Mouse (Mus musculus) v-Abl transformed pro-B cells (cell line): ENCODE results near the gene Xdh.

Experiments
- in situ Hi-C, 2 experiments: fragments of 400-800 bp; cut with MboI; formaldehyde crosslinking; loops; one replicate each; pipeline ENCODE4 v1.15.1; 2025; ENCODE audit not compliant: unreplicated experiment in 2 of 2

Gene Xdh

GRCm38 (mm10) chr17:73944661-73945060 lies 5.3 kb downstream of the Xdh start:
- in situ Hi-C loops, result no loop called here

DNA sequence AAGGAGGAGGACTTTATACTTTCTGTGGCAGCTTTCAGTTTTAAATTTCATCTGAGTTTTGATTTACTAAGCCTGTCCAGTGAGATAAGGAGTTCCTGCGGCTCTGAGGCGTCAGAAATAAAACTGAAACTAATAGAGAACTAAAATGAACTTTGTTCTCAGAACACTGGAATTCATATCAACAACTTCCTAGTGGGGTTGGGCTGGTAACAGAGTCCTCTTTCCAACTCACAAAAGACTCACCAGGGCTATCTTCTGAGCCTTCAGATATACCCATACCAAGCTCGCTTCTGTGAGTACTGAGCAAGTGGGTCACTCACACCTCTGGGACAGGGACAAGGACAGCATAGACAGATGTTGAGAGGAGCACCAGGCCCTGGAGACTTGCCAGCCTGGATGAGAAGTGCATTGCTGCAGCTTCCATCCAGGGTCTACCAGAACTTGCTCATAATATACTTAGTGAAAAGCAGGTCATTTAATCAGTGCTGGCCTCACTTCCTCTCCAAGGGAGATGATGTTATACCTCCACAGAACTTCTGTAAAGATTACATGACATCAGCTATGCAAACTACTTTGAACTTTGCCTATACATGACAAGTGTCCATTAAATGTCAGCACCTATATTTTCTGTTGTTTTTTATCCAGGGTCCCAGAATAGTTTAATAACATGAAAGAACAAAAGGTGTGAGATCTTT lies 7.6 kb downstream of the Xdh start:
- in situ Hi-C loops, result no loop called here

DNA sequence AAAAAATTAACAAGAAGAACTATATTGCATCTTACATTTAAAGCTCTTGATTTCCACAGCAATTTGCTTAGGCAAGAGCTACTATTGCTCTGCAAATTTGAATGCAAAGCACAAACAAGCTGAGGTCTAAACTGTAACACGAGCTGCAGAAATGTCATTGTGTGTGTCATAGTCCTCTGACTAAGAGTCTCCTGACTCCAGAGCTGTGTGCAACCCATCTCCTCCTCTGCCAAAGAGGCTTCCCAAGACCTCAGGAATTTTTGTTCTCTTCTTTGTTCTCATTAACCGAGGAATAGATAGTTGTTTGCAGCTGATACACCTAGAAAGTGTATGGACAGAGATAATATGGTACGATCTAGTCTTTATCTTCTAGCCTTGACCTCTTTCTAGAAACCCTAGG lies 8.2 kb downstream of the Xdh start:
- in situ Hi-C loops, result no loop called here

DNA sequence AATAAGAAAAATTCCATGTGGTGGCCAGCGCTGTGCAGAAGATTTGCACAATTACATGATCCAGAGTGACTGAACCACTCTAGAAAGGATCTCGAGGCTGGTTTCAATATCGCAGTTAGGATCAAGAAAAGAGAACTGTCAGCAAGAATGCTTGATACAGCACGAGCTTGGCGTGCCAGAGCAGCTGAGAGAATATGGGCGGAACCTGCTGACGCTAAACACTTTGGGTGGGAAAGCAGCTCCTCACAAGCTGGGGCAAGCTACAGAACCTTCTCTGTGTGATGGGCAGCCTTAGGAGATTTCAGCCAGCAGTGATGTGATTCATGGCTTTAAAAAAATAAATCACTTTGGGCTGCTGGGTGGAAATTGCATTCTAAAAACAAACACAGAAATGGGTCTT lies 12.9 kb downstream of the Xdh start:
- in situ Hi-C loops, result no loop called here

- in situ Hi-C loops, result no loop called here
Observed at GRCm38 (mm10) chr17:73935163-73935562, 14.8 kb downstream of the Xdh start.

- in situ Hi-C loops, result no loop called here
Observed at GRCm38 (mm10) chr17:73934281-73934680, 15.7 kb downstream of the Xdh start.

GRCm38 (mm10) chr17:73933616-73934015 lies 16.4 kb downstream of the Xdh start:
- in situ Hi-C loops, result no loop called here

DNA sequence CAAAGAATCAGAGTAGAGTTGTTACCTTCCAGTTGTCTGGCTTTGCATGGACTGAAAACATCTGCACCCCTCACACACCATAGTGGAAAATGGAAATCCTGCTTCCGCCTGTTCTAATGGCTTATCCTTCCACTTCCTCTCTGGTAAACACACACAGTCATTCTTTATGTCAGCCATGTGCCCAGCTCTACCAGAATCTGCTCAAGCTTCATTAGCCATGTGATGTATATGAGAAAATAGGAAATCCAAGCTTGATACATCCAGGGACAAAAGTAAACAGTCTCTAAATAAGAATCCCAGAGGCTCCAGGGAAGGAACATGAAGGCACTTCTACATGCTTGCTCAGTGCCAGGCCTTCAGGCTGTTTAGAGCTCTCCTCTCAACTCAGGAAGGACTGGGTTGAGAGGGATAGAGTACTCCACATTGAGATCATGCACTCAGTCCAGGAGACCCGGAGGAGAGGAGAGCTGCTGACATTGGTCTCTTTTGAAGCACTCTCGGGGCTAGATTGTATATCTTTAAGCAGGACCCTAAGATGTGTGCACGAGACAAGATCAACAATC lies 17.4 kb downstream of the Xdh start:
- in situ Hi-C loops, result no loop called here

GRCm38 (mm10) chr17:73919520-73919919 lies 30.5 kb downstream of the Xdh start:
- in situ Hi-C loops, result no loop called here

DNA sequence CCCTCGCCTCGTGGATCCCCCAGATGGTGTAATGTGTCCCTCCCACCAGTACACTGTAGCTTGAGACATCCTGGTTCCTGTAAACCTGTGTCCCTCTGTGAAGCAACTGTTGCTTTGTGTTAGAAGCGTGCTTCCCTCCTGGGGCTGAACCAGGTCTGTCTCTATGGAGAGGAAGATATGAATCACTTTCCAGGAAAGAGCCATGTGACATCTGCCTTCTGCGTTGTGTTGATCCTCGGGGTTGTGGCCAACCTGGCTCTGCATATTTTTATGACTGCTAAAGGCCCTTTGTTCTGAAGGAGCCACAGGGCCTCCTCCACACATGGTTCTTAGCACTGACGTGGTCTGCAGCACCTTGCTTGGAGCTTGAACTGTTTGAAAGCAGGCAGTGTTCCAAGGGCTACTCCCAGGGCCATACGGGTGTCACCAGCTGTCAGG lies 31.0 kb downstream of the Xdh start:
- in situ Hi-C loops, result no loop called here

DNA sequence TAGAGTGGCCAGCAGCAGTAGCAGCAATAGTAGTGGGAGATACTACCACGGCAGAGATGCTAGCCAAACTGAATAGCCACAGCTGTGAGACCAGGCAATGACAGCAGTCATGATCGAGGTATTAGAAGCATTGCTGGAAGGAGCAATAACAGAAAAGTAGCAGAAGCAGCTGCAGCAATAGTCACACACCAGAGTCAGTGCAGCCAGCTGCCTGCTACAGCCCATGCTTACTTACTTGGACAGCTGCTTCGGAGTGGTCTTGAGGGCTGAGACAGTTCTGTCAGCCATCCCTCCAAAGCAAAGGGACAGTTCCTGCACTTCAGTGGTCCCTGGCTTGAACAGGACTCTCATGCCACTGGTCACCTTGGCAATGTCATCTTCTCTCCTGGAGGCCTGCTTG lies 31.9 kb downstream of the Xdh start:
- in situ Hi-C loops, result no loop called here

DNA sequence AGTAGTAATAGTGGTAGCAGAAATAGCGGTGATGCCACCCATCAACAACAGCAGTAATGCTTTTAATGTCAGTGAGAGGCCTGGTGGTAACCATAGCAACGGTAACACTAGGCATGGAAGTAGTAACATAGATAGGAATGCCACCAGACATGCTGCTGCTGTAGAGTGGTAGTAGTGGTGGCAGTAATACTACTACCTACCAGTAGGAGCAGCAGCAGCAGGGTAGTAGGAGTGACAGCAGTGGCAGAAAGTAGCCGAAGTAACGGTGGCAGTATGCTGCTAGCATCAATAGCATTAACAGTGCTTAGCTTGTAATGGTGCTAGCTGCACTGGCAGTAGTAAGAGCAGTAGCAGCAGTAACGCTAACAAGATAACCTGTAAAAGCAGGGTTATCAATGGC lies 32.3 kb downstream of the Xdh start:
- in situ Hi-C loops, result no loop called here

- in situ Hi-C loops, result no loop called here
Observed at GRCm38 (mm10) chr17:73914730-73915129, 35.3 kb downstream of the Xdh start.

DNA sequence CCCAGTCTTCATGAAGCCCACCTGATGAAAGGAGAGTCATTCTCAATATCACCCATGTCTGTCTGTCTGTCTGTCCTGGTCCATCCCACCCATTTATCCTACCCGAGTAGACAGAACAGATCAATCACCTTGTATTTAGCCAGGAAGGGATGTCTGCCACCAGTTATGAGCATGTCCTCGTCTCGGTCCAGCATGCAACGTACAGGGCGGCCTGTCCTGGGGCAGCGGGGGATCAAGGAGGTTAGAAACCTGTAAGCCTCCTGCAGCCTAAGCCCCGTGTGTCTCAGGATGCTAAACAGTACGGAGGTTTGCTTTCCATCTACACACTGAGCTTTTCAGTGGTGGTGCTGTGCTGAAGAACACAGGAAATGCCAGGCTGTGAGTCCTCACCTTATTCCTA lies 43.9 kb downstream of the Xdh start:
- in situ Hi-C loops, result no loop called here

- in situ Hi-C loops, result no loop called here
Observed at GRCm38 (mm10) chr17:73905043-73905750, 44.8 kb downstream of the Xdh start.

GRCm38 (mm10) chr17:73903121-73903520 lies 46.9 kb downstream of the Xdh start:
- in situ Hi-C loops, result no loop called here

GRCm38 (mm10) chr17:73902234-73902636 lies 47.8 kb downstream of the Xdh start:
- in situ Hi-C loops, result no loop called here

- in situ Hi-C loops, result loop anchor here (5.0 to 25.0 kb wide), 5 partner anchors 120 to 707 kb away; partner anchors contain the start of gene Memo1 (in 1 of the 2)
Observed at GRCm38 (mm10) chr17:73894399-73894798, 55.6 kb downstream of the Xdh start.

- in situ Hi-C loops, result loop anchor here (5.0 to 25.0 kb wide), 5 partner anchors 121 to 707 kb away; partner anchors contain the start of gene Memo1 (in 1 of the 2)
Observed at GRCm38 (mm10) chr17:73893822-73894221, 56.2 kb downstream of the Xdh start.

DNA sequence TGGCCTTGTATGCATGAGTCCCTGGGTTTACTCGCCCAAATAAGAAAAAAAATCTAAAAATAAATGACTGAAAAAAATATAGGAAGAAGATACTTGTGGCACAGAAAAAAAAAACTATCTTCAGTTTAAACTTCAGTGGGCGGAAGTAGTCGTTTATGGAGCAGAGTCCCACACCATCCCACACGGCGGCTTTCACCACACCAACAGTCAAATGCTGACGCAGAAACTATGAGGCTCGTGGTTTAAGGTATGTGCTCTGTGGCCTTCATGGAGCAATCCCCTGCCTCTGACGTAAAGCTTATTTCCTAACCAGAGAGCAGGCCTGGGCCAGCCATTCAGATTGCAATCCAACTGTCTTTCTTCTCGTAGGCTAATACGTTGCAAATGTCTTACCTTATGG lies 56.8 kb downstream of the Xdh start:
- in situ Hi-C loops, result loop anchor here (5.0 to 25.0 kb wide), 5 partner anchors 122 to 706 kb away; partner anchors contain the start of gene Memo1 (in 1 of the 2)

DNA sequence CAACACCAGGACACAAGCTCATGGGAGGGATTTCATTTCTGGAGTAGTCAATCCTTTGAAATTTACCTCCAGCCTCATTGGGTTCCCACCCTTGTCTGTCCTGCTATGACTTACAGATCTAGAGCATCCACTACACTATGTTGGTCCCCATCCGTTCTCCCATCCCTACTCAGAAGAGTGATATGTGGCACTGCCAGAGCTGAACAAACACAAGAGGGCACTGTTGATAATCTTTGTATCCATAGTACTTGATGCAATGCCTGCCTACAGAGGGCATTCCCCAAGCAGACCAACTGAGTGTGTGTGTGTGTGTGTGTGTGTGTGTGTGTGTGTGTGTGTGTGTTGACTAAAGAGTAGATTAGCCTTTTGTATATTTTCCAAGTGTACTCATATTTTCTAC lies 58.4 kb downstream of the Xdh start:
- in situ Hi-C loops, result loop anchor here (5.0 to 25.0 kb wide), 5 partner anchors 123 to 704 kb away; partner anchors contain the start of gene Memo1 (in 1 of the 2)
